Mouse (Mus musculus) cerebellum, adult 9-11 months (tissue): ENCODE measurements around the gene Lyst.
A peak's percentile ranks its signal among the peaks of the same experiment; 100 is the strongest.

ENCODE experiments used
- DNase-seq: peaks from one replicate; pipeline ENCODE4 v3.0.0; 2022

Gene Lyst

DNA sequence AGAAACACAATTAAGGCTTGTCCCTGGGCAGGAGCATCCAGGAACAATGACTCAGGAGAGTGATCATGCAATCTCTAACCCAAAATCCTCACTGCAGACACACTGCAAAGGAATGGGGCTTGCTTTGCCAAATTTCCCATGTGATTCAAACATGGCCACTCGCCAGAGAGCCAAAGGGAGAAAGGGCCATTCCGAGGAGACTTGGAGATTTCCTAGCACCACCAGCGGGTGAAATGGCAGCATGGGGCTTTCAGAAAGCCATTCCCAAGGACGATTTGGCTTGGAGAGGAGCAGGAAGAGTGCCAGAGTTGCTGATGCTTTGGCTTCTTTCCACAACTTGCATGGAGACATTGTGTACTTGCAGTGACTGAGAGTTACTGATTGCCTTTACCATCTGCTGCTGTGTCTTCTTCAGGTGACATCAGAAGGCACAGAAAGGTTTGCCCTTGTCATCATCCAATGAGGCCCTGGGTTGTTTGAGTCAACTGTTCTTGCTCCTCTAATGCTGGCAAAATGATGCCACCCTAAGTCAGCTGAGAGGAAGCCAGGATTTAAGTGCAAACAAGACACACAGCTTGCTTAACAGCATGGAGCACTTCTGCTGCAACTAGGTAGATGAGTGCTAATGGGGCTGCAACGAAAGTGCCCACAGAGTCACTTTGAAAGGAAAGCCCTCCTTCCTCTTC, 16.5 kb upstream of the Lyst start:
- DNase-seq = peak; percentile 95

GRCm38 (mm10) chr13:13574258-13574870, 15.8 kb upstream of the Lyst start:
- peak; percentile 86 for DNase-seq

- DNase-seq = peak; percentile 53
Observed at GRCm38 (mm10) chr13:13575106-13575505, 15.1 kb upstream of the Lyst start.

- no peak for DNase-seq
Observed at GRCm38 (mm10) chr13:13576469-13577205, 13.6 kb upstream of the Lyst start.

DNA sequence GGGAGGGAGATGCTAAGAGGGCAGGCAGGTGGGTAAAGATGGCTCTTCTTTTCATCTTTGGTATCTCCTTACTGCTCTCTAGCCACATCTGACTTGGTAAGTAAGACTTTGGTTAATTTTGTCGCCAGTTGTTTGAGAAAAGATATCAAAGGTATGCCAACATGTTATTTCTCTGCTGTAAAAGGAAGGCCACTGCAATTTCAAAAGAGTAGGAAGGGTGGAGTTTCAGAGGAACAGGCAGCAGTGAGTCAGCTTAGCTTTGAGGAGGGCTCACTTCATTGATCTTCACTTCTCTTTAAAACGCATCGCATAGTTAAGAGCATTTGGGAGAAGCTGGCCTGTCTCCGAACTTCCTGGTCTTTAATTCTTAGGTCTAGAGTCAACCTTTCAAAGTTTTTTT, 8.2 kb upstream of the Lyst start:
- DNase-seq = no peak

- no peak for DNase-seq
Observed at GRCm38 (mm10) chr13:13583473-13583872, 6.7 kb upstream of the Lyst start.

DNA sequence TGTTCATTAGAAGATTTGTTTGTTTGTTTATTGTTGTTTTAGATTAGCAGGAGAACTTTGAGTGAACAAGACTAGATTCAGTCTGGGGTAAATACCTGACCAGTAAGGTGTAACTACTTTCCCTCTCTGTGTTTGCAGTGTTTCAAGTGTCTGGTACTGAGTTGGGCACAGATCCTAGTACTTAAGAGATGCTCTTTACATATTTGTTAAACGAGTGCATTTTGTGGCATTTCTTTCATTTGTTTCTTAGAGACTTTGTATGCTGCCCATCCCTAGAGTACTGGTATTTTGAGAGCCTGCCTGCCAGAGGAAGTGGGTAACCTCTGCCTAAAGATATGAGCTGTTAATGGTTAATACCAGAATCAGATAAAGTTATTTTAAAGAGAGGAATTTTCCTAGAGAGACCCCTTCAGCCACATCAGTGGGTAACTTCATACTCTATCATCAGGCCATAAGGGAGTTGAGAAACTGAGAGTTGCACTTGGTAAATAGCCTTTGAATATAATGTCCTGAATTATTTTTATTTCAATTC, 2.5 kb upstream of the Lyst start:
- no peak for DNase-seq

GRCm38 (mm10) chr13:13588518-13588917, 1.7 kb upstream of the Lyst start:
- no peak for DNase-seq

DNA sequence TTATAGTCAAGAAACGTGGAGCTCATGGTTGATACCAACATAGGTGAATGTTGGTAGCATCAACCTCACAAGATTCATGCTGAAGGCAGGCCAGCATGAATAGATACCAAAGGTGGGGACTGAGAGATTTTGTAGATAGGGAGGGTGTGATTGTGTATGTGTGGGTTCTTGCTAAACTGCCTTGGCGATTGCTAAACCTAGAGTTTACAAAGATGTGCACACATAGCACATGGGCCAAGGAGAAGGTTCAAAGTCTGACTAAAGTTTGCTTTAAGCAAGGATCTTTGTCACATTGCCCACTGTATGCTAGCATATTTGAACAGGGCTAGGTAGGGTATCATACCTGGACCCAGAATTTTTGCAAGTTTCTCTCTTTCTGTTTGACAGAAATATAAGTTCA, 1.2 kb upstream of the Lyst start:
- peak; percentile 24 for DNase-seq

DNA sequence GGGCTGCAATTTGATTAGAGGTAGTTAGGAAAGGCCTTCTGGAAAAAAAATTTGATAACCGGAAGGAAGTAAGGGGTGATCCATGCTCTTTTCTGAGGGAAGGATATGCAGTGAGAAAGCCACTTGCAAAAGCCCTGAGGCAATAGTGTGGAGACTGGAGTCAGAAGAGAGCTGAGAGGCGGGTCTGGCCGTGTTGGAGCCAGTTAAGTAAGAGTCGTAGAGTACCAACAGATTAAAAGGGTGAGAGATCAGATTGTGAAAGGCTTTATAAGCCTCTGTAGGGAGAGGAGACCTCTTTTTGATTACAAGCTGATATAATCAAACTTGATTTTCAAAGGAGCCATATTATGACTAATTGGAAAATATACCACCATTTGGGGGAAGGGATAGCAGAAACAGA, 1.7 kb downstream of the Lyst start:
- no peak for DNase-seq

GRCm38 (mm10) chr13:13596424-13597044, 6.3 kb downstream of the Lyst start:
- DNase-seq = no peak

DNA sequence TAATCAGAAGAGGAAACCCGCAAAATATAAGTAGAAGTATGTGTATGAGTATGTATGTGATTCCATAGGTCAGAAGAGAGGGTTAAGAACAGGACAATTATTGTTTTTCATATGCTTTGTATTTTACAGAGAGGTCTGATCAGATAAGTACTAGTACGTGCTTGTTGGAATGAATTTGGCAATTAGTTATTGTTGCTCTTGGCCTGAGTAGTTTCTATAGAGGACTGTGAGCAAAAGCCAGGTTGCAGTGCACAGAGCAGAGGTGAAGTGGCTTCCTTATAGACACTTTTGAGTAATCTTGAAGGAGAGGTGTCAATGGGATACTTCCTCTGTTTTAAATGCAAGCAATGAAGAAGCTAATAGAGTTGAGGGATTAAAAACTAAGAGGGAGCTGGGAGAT, 7.7 kb downstream of the Lyst start:
- DNase-seq = no peak

DNA sequence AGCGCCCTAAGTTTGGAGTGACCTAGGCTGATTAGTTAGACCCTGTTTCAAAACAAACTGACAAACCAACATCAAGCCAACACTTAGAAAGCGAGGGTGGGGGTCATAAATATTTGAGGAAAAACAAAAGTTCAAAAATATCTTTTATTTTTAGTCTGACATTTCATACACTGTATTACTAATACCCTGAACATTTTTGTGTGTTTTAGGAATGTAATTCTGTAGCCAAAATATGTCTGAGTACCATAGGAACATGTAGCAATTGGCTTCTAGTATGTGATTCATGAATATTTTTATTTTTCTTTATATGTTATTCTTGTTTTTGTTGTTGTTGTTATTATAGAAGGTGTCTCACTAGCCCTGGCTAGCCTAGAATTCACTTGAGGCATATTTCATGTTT, 11.2 kb downstream of the Lyst start:
- DNase-seq = no peak

DNA sequence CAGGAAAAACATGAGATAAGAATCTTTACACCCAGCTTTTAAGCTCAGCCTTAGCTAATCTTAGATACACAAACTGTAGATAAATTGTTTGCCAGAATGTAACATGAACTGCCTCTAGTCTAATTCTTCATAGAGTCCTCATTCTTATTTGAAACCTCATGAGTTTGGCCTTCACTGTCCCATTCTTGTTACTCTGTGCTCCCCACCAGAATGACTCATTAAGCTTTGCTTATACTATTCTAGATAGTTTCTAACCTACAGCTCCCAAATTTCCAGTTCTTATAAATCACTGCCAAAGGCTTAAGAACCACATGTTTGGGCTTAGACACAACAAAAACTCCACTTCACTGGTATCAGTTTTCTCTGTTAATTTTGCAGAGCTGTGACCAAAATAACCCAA, 16.0 kb downstream of the Lyst start:
- no peak for DNase-seq

DNA sequence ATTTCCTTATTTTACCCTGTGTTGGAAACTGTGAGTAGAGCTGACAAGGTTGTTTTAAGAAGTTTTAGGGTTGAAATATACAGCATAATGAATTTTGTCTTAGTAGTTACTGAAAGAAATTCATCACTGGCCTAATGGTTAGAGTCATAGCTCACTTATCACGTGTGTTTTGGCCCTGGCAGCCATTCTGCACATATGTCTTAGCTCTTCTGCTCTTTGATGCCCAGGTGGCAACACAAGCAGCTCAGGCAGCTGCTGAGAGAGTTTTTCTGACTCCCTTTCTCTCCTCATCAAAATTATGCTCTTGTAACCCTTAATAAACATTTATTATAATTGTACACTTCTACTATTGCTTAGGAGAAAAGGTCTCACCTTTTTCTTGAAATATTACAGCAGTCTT, 18.1 kb downstream of the Lyst start:
- peak; percentile 24 for DNase-seq

DNA sequence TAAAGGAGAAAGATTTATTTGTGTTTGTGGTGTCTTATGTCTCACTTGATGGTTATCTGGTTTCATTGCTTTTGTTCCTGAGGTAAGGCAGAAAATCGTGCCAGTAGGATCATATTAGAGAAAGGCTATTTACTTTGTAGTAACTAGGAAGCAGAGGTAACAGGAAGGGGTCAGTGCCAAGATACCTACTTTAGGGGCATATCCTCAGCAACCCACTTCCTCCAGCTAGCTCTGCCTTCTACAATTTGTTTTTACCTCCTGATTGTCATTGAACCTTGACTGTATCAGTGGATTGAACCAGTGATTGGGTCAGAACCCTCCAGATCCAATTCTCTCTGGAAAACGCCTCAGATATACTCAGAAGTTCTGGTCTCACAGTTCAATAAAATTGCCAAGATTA, 19.5 kb downstream of the Lyst start:
- DNase-seq = no peak

- DNase-seq = peak; percentile 28
Observed at GRCm38 (mm10) chr13:13612882-13613281, 22.7 kb downstream of the Lyst start.

DNA sequence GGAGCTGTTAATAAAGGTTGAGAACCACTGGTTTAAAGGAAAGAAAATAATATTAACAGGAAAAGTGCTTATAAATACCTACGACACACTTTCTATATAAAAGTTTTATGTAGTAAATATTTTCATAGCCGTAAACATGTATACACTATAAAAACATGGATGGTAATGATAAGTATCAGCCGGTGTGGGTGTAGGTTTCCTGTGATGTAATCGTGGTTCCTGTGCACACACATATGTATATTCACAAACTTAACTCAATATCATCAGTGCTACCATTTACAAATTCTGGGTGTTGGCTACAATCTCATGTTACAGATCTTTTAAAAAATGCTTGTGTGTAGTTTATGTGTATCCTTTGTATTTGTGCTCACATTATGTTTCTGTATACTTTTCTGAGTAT, 24.0 kb downstream of the Lyst start:
- no peak for DNase-seq

DNA sequence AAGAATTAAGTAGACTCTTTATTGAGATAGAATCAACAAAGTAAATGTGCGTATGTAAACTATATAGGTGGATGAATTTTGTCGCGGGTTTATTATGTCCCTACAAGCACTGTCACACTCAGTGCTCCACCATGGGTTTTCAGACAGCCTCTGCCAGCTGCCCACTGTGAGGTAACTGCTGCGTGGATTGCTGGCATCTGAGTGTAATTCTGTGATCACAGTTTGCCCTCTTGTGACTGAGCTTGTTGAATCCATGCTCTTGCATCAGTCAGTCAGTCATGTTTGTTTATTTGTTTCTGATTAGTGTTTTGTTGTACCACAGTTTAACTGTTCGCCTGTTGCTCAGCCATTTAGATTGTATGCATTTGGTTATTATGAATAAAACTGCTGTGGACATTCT, 31.3 kb downstream of the Lyst start:
- DNase-seq = peak; percentile 68

- DNase-seq = no peak
Observed at GRCm38 (mm10) chr13:13622565-13622964, 32.4 kb downstream of the Lyst start.

DNA sequence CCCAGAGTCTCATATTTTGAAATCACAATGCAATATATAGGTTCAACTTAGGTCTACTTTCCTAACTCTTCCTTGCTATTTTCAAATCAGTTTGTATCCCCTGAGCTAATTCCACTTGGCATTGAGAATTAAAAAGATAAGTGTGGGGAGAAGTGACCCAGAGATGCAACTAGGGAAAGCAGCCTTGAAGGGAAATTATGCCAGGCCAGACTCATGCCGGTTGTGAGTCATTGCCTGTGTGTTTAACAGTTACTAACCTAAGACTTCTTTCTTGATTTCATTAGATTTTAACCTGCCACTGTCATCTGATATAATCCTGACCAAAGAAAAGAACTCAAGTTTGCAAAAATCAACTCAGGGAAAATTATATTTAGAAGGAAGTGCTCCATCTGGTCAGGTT, 43.5 kb downstream of the Lyst start:
- no peak for DNase-seq

DNA sequence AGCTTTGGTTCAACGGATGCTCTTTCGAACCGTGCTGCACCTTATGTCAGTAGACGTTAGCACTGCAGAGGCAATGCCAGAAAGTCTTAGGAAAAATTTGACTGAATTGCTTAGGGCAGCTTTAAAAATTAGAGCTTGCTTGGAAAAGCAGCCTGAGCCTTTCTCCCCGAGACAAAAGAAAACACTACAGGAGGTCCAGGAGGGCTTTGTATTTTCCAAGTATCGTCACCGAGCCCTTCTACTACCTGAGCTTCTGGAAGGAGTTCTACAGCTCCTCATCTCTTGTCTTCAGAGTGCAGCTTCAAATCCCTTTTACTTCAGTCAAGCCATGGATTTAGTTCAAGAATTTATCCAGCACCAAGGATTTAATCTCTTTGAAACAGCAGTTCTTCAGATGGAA, 44.5 kb downstream of the Lyst start:
- no peak for DNase-seq

DNA sequence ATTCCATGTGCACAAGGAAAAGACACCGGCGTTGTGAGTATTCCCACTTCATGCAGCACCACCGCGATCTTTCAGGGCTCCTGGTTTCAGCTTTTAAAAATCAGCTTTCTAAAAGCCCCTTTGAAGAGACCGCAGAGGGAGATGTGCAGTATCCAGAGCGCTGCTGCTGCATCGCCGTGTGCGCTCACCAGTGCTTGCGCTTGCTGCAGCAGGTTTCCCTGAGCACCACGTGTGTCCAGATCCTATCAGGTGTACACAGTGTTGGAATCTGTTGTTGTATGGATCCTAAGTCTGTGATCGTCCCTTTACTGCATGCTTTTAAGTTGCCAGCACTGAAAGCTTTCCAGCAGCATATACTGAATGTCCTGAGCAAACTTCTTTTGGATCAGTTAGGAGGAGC, 45.0 kb downstream of the Lyst start:
- DNase-seq = no peak

- no peak for DNase-seq
Observed at GRCm38 (mm10) chr13:13637577-13637976, 47.4 kb downstream of the Lyst start.
